Comparison of ENCODE assay signal across 24 mouse cellular contexts in the genomic region with DNA sequence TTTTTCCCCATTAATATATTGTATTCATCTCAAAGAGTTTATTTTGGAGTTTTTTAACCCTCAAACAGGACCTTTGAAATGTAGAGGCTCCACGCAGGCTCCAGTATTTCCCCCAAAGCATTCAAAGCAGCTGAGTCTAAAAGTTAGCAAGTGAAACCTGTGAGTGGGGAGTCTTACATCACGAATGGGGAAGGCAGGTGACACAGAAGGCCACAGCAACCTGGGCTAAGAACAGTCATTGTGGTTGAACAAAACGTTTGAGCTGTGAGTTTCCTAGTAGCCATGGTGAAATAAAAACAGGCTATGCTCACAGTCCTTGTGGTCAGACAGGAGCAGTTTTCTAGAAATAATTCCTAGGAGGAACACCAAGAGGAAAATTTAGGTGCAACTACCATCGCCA.
"Had no signal": no experiment of that assay in that cellular context is flagged by ENCODE, and none has a peak within 500 bp of the region (broad histone marks: within the 10 kb centered on the region; RNA-seq: fewer than 3 reads in every experiment).

No protein-coding gene starts in this region.

- DNase-seq: gastrocnemius, postnatal 14 days; gastrocnemius, postnatal 36 days; heart, adult 18-20 months; heart, postnatal 10 days; heart, postnatal 4 days; kidney, adult 11 months; kidney, adult 2 months; kidney, adult 9 months; kidney, postnatal 14 days; kidney, postnatal 36 days; layer of hippocampus, adult 9-11 months; layer of hippocampus, postnatal 36 days; left cerebral cortex, postnatal 4 days had no signal

- H3K4me1 ChIP-seq: heart, embryonic 10.5 days; heart, embryonic 12.5 days; kidney, embryonic 15.5 days; limb, embryonic 13.5 days; limb, embryonic 15.5 days had no signal

- H3K9ac ChIP-seq: heart, embryonic 12.5 days; hindbrain, embryonic 12.5 days; hindbrain, embryonic 14.5 days; kidney, embryonic 15.5 days; limb, embryonic 13.5 days; limb, embryonic 15.5 days had no signal

- H3K4me2 ChIP-seq: heart, embryonic 12.5 days; hindbrain, embryonic 12.5 days; hindbrain, embryonic 14.5 days; kidney, embryonic 15.5 days; limb, embryonic 13.5 days; limb, embryonic 15.5 days had no signal

- H3K4me3 ChIP-seq: heart, embryonic 10.5 days; heart, embryonic 12.5 days; hindbrain, embryonic 10.5 days; hindbrain, embryonic 12.5 days; kidney, embryonic 15.5 days; limb, embryonic 13.5 days; limb, embryonic 15.5 days had no signal

- H3K36me3 ChIP-seq: hindbrain, embryonic 12.5 days; kidney, embryonic 15.5 days; limb, embryonic 13.5 days; limb, embryonic 15.5 days had no signal

- H3K9me3 ChIP-seq: heart, embryonic 10.5 days; heart, embryonic 12.5 days; hindbrain, embryonic 10.5 days; hindbrain, embryonic 12.5 days; kidney, embryonic 15.5 days; limb, embryonic 13.5 days; limb, embryonic 15.5 days had no signal

- H3K27ac ChIP-seq: heart, embryonic 10.5 days; hindbrain, embryonic 12.5 days; hindbrain, embryonic 14.5 days; kidney, embryonic 15.5 days; kidney, postnatal 0 days; limb, embryonic 13.5 days; limb, embryonic 15.5 days had no signal

- ATAC-seq: hindbrain, embryonic 16.5 days; intestine, embryonic 16.5 days had no signal

- H3K27me3 ChIP-seq: heart, embryonic 12.5 days; hindbrain, embryonic 12.5 days; kidney, embryonic 15.5 days; limb, embryonic 13.5 days; limb, embryonic 15.5 days had no signal
